Mouse (Mus musculus): ENCODE data around the gene Gtf3c4.

GRCm38 (mm10) chr2:28796298-28796697 lies 43.9 kb downstream of the Gtf3c4 start:
- TF ChIP-seq CTCF (IDR thresholded peaks at IDR 0.05; ENCODE audit: low read depth) (no peak), EP300 (IDR thresholded peaks at IDR 0.05; ENCODE audit: low read depth) (no peak)
